Mouse (Mus musculus) stomach, embryonic 15.5 days (tissue): Measurements from ENCODE around the gene Nfib. TPM values are rescaled to one million over a fixed set of nuclear protein-coding genes. Genes with fewer than 3 reads are reported as not detected.

Experiments used
- ATAC-seq: fragments of 200-750 bp; cut with Nextera tagmentation; 2 replicates; pipeline ENCODE4 v1.8.0; 2017; ENCODE audit warnings: low read depth, moderate number of reproducible peaks, moderate TSS enrichment; ENCODE audit not compliant: insufficient read depth, low FRiP score
- H3K27ac ChIP-seq: fragments of 300-500 bp; sonication (generic); 2 replicates; pipeline ENCODE4 v1.5.1; 2015; ENCODE audit warnings: mild to moderate bottlenecking, inconsistent platforms
- H3K27me3 ChIP-seq: fragments of 300-500 bp; sonication (generic); replicated peaks from 2 replicates; pipeline ENCODE4 v1.6.1; 2015; ENCODE audit warnings: inconsistent platforms
- H3K36me3 ChIP-seq: fragments of 300-500 bp; sonication (generic); 2 replicates; pipeline ENCODE4 v1.6.1; 2015; ENCODE audit warnings: inconsistent platforms
- H3K4me1 ChIP-seq: fragments of 300-500 bp; sonication (generic); 2 replicates; pipeline ENCODE4 v1.6.1; 2015; ENCODE audit warnings: inconsistent platforms
- H3K4me2 ChIP-seq: fragments of 300-500 bp; sonication (generic); 2 replicates; pipeline ENCODE4 v1.6.1; 2015; ENCODE audit warnings: mild to moderate bottlenecking, inconsistent platforms
- H3K4me3 ChIP-seq: fragments of 300-500 bp; sonication (generic); replicated peaks from 2 replicates; pipeline ENCODE4 v1.5.1; 2015; ENCODE audit warnings: inconsistent platforms
- H3K9ac ChIP-seq: fragments of 300-500 bp; sonication (generic); 2 replicates; pipeline ENCODE4 v1.6.1; 2015; ENCODE audit warnings: inconsistent platforms
- H3K9me3 ChIP-seq: fragments of 300-500 bp; sonication (generic); 2 replicates; pipeline ENCODE4 v1.6.1; 2016; ENCODE audit warnings: inconsistent platforms
- WGBS: fragments of 180-500 bp; shearing (Covaris S2); methylation state at CpG from one replicate; pipeline ENCODE4 v1.1.7; 2015; 5-methylcytosine and 5-hydroxymethylcytosine counted together
- polyA plus RNA-seq: library from polyadenylated mRNA; unstranded; fragments of >200 nt; fragmentation: Nextera tagmentation; extraction: Ambion mirVana; gene quantifications from 2 replicates; pipeline ENCODE4 v1.2.1, GENCODE M21; 2015

Gene Nfib
- polyA plus RNA-seq, 1 experiment from 2014 or later, result 56.5 TPM

DNA sequence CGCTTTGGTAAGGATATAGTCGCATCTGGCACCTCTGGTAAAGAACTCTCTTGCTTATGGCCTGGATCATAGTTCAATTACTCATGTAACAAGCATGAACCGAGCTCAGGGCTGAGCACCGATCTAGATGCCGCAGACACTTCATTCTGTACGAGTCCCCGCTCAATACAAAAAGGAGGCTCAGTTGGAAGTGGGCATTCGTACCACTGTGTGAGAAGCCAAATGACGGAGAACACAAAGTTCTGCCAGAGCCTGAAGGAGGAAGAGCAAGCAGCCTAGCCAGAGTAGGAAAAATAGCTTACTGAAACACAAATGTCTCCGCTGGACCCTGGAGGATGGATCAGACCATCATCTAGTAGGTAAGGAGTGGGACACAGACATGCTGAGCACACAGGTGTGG lies 246.7 kb downstream of the Nfib start:
- Histone ChIP-seq H3K4me1 (peaks cover 18% of the 10 kb centered on the region), H3K27ac (no peak overlapping the region), H3K4me3 (no peak overlapping the region), H3K9me3 (no peaks in the 10 kb centered on the region), H3K36me3 (no peaks in the 10 kb centered on the region), H3K27me3 (no peaks in the 10 kb centered on the region), H3K9ac (no peak overlapping the region), H3K4me2 (no peak overlapping the region)
- no peak for ATAC-seq
- WGBS, result 93% methylated on average over 10 of the region's 10 CpGs

DNA sequence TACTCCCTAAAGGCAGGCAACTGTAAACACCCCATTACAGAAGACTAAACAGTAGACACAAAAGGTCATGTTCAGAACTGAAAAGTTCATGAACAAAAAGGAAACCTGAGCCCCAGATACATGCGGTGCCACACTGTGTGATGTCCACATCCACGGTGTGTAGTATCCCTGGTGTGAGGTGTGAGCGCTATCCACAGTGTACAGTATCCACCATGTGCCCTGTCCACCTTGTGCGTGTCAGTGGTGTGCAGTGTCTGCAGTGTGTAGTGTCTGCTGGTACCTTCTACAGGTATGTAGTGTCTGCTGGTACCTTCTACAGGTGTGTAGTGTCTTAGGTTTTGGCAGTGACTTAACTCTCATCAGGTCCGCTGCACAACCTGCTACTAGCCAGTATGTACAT lies 248.6 kb downstream of the Nfib start:
- Histone ChIP-seq H3K9me3 (no peaks in the 10 kb centered on the region), H3K27ac (no peak overlapping the region)

DNA sequence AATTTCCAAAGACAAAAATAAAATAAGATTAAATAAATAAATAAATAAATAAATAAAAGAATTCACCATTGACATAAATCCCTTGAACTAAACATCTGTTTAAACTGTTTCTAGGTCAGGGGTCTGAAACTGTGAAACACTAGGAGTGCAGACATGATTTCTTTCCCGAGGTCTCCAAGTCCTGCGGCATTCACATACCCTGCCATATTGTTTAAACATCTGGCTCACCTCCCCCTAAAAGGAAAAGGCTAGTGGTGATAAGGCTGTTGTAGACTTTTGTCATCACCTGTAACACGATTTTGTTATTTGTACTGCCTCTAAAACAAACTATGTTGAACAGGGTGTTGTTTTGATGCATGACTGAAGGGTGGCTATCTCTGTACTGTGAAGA lies 249.2 kb downstream of the Nfib start:
- ATAC-seq, result no peak
- Histone ChIP-seq H3K36me3 (no peaks in the 10 kb centered on the region), H3K4me2 (no peak overlapping the region), H3K4me1 (peaks cover 17% of the 10 kb centered on the region), H3K27me3 (no peaks in the 10 kb centered on the region), H3K9me3 (no peaks in the 10 kb centered on the region), H3K27ac (no peak overlapping the region), H3K4me3 (no peak overlapping the region), H3K9ac (no peak overlapping the region)
- WGBS, result 28% methylated on average over 3 of the region's 3 CpGs

More for the DNA sequence above, 248.6 kb downstream of the Nfib start:
- Histone ChIP-seq H3K9ac (no peak overlapping the region), H3K27me3 (no peaks in the 10 kb centered on the region), H3K4me2 (no peak overlapping the region), H3K4me1 (peaks cover 17% of the 10 kb centered on the region), H3K4me3 (no peak overlapping the region), H3K36me3 (no peaks in the 10 kb centered on the region)
- WGBS, result 75% methylated on average over 5 of the region's 5 CpGs
- no peak for ATAC-seq

DNA sequence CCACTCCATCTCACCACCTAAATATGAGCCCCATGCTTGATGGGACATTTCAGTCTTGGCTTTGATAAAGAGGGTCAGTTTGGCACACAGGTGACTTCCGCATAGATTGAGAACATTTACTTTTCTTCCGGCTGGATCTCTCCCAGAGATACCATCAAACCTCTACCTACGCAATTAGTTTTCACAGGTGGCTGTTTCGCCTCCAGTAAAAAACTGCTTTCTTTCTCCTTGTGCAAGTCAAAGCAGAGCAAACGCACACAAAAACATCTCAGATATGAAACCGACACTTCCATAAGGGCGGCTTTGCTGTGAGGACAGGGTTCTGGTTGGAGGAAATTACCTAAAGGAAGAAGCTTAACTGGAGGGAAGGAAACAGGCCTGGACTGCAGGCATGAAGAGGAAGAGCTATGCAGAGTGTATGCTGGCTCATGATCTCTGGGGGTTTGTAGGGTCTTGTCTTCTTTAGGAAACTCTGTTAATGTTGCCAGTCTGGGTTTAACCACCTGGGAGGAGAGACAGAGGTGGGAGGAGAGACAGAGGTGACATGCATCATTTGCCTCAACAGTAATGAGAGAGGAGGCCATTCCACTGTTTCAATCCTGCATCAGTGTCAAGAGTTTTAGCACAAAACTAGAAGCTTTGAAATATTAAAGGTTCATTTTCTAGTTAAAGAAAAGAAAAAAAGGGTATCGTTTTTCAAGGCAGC lies 249.8 kb downstream of the Nfib start:
- ATAC-seq, result no peak
- Histone ChIP-seq H3K9ac (no peak overlapping the region), H3K36me3 (no peaks in the 10 kb centered on the region), H3K9me3 (no peaks in the 10 kb centered on the region), H3K27ac (no peak overlapping the region), H3K27me3 (no peaks in the 10 kb centered on the region), H3K4me1 (peaks cover 17% of the 10 kb centered on the region), H3K4me3 (no peak overlapping the region), H3K4me2 (no peak overlapping the region)
- WGBS, result 86% methylated on average over 8 of the region's 8 CpGs

DNA sequence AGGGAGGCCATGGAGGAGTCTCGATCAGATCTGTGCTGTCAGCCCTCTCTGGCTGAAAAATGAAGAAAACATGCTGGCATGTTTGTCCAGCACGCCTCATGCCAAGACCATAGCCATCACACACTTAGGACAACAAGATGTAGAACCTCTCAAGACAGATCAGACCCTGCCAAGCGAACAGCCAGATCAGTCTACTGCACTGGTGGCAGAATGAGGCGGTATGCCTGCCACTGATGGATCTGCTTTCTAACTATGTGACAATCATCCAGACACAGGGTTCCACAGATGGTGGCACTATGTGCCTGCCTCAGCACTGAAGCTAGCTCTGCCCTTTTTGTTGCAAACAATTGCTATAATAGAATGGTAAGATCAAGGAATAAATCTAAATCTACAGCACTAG lies 250.6 kb downstream of the Nfib start:
- Histone ChIP-seq H3K4me3 (no peak overlapping the region), H3K4me2 (no peak overlapping the region), H3K9me3 (no peaks in the 10 kb centered on the region), H3K9ac (no peak overlapping the region), H3K27ac (no peak overlapping the region), H3K36me3 (no peaks in the 10 kb centered on the region), H3K4me1 (peaks cover 17% of the 10 kb centered on the region), H3K27me3 (no peaks in the 10 kb centered on the region)
- no peak for ATAC-seq
- 85% methylated on average over 4 of the region's 4 CpGs for WGBS

DNA sequence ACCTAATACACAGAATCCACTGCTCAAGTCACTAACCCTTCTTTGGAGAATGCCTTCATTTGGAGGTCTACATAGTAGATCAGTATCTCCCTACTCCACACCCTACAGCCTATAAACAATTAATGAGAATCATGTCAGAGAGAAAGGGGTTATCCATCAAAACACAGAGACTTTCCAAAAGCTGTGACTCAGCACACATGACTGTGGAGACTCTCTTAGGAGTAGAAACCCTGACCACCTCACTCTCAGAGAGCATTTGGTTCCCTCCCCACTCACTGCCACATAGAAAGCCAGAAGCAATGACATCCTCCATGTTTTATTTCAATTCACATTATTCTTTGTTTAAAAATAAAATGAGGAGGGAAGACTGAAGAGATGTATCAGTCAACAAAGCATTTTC lies 252.2 kb downstream of the Nfib start:
- Histone ChIP-seq H3K9me3 (no peaks in the 10 kb centered on the region), H3K4me3 (no peak overlapping the region), H3K27me3 (no peaks in the 10 kb centered on the region), H3K4me1 (peaks cover 17% of the 10 kb centered on the region), H3K9ac (no peak overlapping the region), H3K4me2 (no peak overlapping the region), H3K27ac (no peak overlapping the region), H3K36me3 (no peaks in the 10 kb centered on the region)
- ATAC-seq, result no peak

DNA sequence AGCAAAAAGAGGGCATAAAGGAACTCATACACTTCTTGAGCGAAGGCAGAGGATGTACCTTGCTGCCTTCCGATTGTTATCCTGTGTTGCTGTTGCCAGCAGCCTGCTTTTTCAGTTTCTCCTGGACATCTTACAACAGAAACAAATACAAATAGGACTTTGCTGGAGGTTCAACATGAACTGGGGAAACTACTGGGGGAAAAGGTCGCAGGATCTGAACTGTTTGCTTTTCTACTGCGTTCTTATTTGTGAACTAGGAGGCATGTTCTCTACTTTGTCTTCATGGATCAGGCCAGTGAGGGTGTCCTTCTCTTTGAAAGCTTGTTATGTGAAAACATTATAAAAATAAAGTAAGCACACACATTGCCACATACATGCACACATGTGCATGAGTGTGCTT lies 252.6 kb downstream of the Nfib start:
- no peak overlapping the region for H3K9ac ChIP-seq
- H3K27ac ChIP-seq, result no peak overlapping the region
- no peaks in the 10 kb centered on the region for H3K9me3 ChIP-seq
- H3K27me3 ChIP-seq, result no peaks in the 10 kb centered on the region
- ATAC-seq, result no peak
- H3K4me2 ChIP-seq, result no peak overlapping the region
- H3K4me1 ChIP-seq, result peaks cover 16% of the 10 kb centered on the region
- 73% methylated on average over 4 of the region's 4 CpGs for WGBS
- H3K4me3 ChIP-seq, result no peak overlapping the region
- no peaks in the 10 kb centered on the region for H3K36me3 ChIP-seq

DNA sequence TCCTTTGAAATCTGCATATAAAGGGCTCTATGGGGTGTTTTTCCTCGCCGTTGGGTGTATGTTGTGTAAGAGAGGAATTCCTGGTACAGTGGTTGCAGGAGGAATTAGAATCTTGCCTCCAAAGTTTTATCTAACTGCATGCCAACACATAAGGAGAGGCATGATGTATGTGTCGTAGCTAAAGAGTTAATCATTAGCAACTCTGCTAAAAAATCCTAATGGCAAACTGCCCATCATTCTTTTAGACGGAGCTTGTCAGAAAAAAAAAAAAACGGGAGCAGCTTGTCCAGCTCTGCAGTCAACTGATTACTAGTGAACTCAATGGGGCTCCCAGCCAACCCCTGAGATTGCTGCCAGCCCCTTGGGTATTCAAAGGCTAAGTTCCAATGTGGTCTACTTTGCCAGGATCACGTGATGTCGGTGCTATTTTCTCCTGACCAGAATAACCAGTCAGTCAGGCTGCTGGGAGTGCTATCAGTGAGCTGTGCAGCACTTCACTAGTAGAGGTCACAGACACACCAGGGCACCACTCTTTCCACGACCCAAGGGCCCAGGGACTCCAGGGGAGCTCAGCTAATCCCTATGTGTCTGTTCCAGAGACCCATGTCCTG lies 258.4 kb downstream of the Nfib start:
- ATAC-seq, result peak; percentile 93
- Histone ChIP-seq H3K4me3 (no peak overlapping the region), H3K9ac (no peak overlapping the region), H3K4me1 (peaks cover 35% of the 10 kb centered on the region), H3K9me3 (no peaks in the 10 kb centered on the region), H3K27me3 (no peaks in the 10 kb centered on the region), H3K27ac (peak overlapping the region; percentile 75), H3K4me2 (peak overlapping the region; percentile 14; the same call in 1 of the 2 replicates), H3K36me3 (no peaks in the 10 kb centered on the region)
- 19% methylated on average over 8 of the region's 8 CpGs for WGBS

DNA sequence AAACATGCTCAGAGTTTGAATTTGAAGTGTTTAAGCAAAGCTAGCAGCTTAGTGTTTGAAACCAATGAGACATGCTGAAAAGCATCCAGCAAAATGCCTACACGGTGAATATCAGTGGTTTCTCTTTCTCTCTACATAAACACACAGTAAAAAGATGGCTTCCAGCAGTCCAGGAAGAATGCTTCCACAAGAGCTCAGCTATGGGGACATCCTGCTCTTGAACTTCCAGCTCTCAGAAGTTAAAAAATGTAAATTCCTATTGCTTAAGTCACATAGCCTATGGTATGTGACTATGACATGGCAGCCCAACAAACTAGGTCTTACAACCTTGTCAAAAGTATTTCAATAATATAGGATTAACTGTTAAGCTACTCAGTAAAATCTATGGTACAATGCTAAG lies 261.5 kb downstream of the Nfib start:
- no peaks in the 10 kb centered on the region for H3K27me3 ChIP-seq
- no peak overlapping the region for H3K4me2 ChIP-seq
- H3K9ac ChIP-seq, result no peak overlapping the region
- WGBS, result 33% methylated on average over 1 of the region's 1 CpGs
- H3K4me3 ChIP-seq, result no peak overlapping the region
- H3K27ac ChIP-seq, result no peak overlapping the region; the same call in 1 of the 2 replicates
- H3K4me1 ChIP-seq, result peaks cover 42% of the 10 kb centered on the region
- no peak for ATAC-seq
- no peaks in the 10 kb centered on the region for H3K36me3 ChIP-seq
- H3K9me3 ChIP-seq, result no peaks in the 10 kb centered on the region

DNA sequence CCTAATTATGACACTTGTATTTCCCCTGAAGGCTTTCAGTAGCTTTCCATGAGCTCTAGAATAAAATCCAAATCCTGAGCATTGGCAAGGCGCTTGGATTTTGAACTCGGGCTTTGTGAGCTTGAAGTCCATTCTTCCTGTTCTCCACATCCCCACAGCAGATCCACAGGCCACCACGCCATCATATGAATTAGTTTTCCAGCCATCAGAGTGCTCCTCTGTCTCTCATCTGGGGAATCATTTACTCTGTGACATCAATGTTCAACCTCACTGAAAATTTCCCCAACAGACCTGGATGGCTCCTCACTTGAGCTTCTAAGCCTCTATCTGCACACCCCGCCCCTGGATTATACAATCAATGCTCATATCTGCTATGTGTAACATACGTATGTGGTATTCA lies 262.1 kb downstream of the Nfib start:
- Histone ChIP-seq H3K9me3 (no peaks in the 10 kb centered on the region), H3K4me3 (no peak overlapping the region), H3K27ac (peak overlapping the region; percentile 6; the same call in 1 of the 2 replicates), H3K9ac (no peak overlapping the region), H3K36me3 (no peaks in the 10 kb centered on the region), H3K4me2 (no peak overlapping the region), H3K4me1 (peaks cover 42% of the 10 kb centered on the region), H3K27me3 (no peaks in the 10 kb centered on the region)
- no peak for ATAC-seq
- 77% methylated on average over 5 of the region's 5 CpGs for WGBS

DNA sequence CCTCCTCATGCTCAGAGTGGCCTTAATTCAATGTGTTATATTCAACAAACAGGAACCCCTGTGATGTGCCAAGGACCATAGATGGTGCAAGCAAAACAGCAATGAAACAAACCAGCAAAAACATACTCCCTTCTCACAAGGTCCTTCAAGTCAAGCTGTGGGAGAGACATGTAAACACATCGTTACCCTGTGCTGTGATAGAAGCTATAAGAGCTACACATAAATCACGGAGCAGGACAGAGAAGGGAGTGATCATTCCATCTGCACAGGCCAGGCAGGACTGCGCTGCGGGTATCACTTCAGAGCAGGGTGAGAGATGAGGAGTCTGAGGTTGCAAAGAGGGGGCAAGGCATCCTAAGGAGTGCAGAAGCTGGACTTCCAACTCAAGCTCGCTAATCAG lies 262.5 kb downstream of the Nfib start:
- H3K36me3 ChIP-seq, result no peaks in the 10 kb centered on the region
- no peak overlapping the region for H3K4me2 ChIP-seq
- H3K27ac ChIP-seq, result 0 out of 2 replicates have a peak overlapping the region, but pooled peaks have one; percentile 6
- H3K4me3 ChIP-seq, result no peak overlapping the region
- H3K9ac ChIP-seq, result no peak overlapping the region
- ATAC-seq, result no peak
- H3K27me3 ChIP-seq, result no peaks in the 10 kb centered on the region
- H3K9me3 ChIP-seq, result no peaks in the 10 kb centered on the region
- peaks cover 40% of the 10 kb centered on the region for H3K4me1 ChIP-seq
- 50% methylated on average over 5 of the region's 5 CpGs for WGBS

DNA sequence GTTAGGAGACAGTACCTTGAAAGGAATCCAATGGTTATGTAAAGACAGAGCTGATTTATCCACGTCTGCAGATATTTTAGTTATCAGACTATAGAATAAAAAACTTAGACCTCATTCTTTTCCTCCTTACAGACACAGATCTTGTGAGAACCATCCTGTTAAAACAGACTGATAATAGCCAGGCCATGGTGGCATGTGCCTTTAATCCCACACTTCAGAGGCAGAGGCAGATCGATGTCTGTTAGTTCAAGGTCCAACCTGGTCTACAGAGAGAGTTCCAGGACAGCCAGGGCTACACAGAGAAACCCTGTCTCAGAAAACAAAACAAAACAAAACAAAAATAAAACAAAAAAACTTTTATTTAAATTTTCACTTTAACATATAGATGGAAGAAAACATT lies 264.9 kb downstream of the Nfib start:
- Histone ChIP-seq H3K27me3 (no peaks in the 10 kb centered on the region), H3K9ac (no peak overlapping the region), H3K36me3 (no peaks in the 10 kb centered on the region), H3K27ac (no peak overlapping the region), H3K4me3 (no peak overlapping the region), H3K4me2 (no peak overlapping the region), H3K4me1 (peaks cover 35% of the 10 kb centered on the region), H3K9me3 (no peaks in the 10 kb centered on the region)
- 57% methylated on average over 2 of the region's 2 CpGs for WGBS
- no peak for ATAC-seq
